Comparison of ENCODE assay signal across 8 mouse cellular contexts in genomic region chr16:4474882-4475803, GRCm38 (mm10). TPM values are rescaled to one million over a fixed set of nuclear protein-coding genes. Genes with fewer than 3 reads are reported as not detected.
A peak's percentile ranks its signal among the peaks of the same experiment; 100 is the strongest.
DNase-seq lines count a peak whose midpoint lies in the region; ATAC-seq lines count a peak whose summit lies in the region.

No protein-coding gene starts in this region.

- peak overlapping the region; percentile 52 for H3K27ac ChIP-seq in heart, embryonic 12.5 days (ENCODE audit: poor library complexity, severe bottlenecking)
- H3K27ac ChIP-seq in kidney, embryonic 16.5 days (ENCODE audit: low read length): peak overlapping the region; percentile 79

- H3K9ac ChIP-seq in heart, embryonic 12.5 days: peak overlapping the region; percentile 78
- H3K9ac ChIP-seq in kidney, embryonic 16.5 days (replicated peaks; ENCODE audit: low read length): peak overlapping the region; percentile 81

- peaks cover 5% of the 10 kb centered on the region for H3K4me1 ChIP-seq in heart, embryonic 12.5 days (replicated peaks)
- peaks cover 10% of the 10 kb centered on the region for H3K4me1 ChIP-seq in kidney, embryonic 16.5 days (ENCODE audit: insufficient read depth, low read length)

- peaks cover 10% of the 10 kb centered on the region for H3K36me3 ChIP-seq in heart, embryonic 12.5 days
- H3K36me3 ChIP-seq in kidney, embryonic 16.5 days (ENCODE audit: insufficient read depth, low read length): no peaks in the 10 kb centered on the region

- H3K4me2 ChIP-seq in heart, embryonic 12.5 days: peak overlapping the region; percentile 75
- peak overlapping the region; percentile 86 for H3K4me2 ChIP-seq in kidney, embryonic 16.5 days (replicated peaks; ENCODE audit: low read depth, low read length)

- H3K9me3 ChIP-seq in heart, embryonic 12.5 days (replicated peaks): no peaks in the 10 kb centered on the region
- H3K9me3 ChIP-seq in kidney, embryonic 16.5 days (ENCODE audit: low read length): no peaks in the 10 kb centered on the region

- peak; percentile 94 for ATAC-seq in heart, embryonic 12.5 days (ENCODE audit: insufficient number of reproducible peaks, low FRiP score)
- peak; percentile 93 for ATAC-seq in kidney, embryonic 16.5 days (ENCODE audit: low FRiP score, low TSS enrichment)

- DNase-seq in CD4-positive helper T cell, adult 2 months (ENCODE audit: low read depth, low spot score): peak; percentile 97
- DNase-seq in c-Kit-negative CD71-positive TER-119-positive erythroid progenitor cells, embryonic 14.5 days (ENCODE audit: low read depth, low spot score): peak; percentile 91
- peak; percentile 36 for DNase-seq in fat pad, adult 2 months (ENCODE audit: extremely low read depth, low read depth, low spot score)
- peak; percentile 95 for DNase-seq in liver
- peak; percentile 93 to 94 for DNase-seq in monocyte, adult 2 months (ENCODE audit: low read depth in 1 of 2, low spot score in 2 of 2)
- peak; percentile 90 to 93 for DNase-seq in spleen, postnatal 14 days (ENCODE audit: low spot score in 2 of 2)

- H3K4me3 ChIP-seq in heart, embryonic 12.5 days: peak overlapping the region; percentile 53
- H3K4me3 ChIP-seq in kidney, embryonic 16.5 days (ENCODE audit: low read length): peak overlapping the region; percentile 67

- WGBS in heart, embryonic 12.5 days: 15% methylated on average over 42 of the region's 42 CpGs
- 16% methylated on average over 42 of the region's 42 CpGs for WGBS in kidney, embryonic 16.5 days

- H3K27me3 ChIP-seq in heart, embryonic 12.5 days (replicated peaks): no peaks in the 10 kb centered on the region
- H3K27me3 ChIP-seq in kidney, embryonic 16.5 days (ENCODE audit: insufficient read depth, low read length): no peaks in the 10 kb centered on the region

RNA-seq across cellular contexts. Expression of gene Adcy9, which starts 54.8 kb away (rescaled TPM):
- 0.88 and 1.4 TPM in 2 replicates for polyA plus RNA-seq in heart, embryonic 12.5 days (2016; fragmentation: Nextera tagmentation; extraction: Ambion mirVana)
- polyA plus RNA-seq in kidney, embryonic 16.5 days (2015; fragmentation: Nextera tagmentation; extraction: Ambion mirVana): 1.0 and 1.1 TPM in 2 replicates

Comparison
In these comparisons a context has a peak if more than half of its experiments do, and no peak if none do; other contexts are left out.
1. Peak in every context shown above with its lines: DNase-seq, ATAC-seq, H3K4me3 ChIP-seq and H3K27ac ChIP-seq.
2. DNase-seq: peak in every context shown above with its lines; median percentile 97 in CD4-positive helper T cell, adult 2 months; 95 in liver; 94 in monocyte, adult 2 months; 92 in spleen, postnatal 14 days; 91 in c-Kit-negative CD71-positive TER-119-positive erythroid progenitor cells, embryonic 14.5 days; 36 in fat pad, adult 2 months.